Mouse (Mus musculus): Measurements from ENCODE around the gene Zfp280d. TPM values are rescaled to one million over a fixed set of nuclear protein-coding genes. Genes with fewer than 3 reads are reported as not detected.

Zfp280d gene
- polyA plus RNA-seq, 1 experiment from 2014 or later: 20.7 TPM

DNA sequence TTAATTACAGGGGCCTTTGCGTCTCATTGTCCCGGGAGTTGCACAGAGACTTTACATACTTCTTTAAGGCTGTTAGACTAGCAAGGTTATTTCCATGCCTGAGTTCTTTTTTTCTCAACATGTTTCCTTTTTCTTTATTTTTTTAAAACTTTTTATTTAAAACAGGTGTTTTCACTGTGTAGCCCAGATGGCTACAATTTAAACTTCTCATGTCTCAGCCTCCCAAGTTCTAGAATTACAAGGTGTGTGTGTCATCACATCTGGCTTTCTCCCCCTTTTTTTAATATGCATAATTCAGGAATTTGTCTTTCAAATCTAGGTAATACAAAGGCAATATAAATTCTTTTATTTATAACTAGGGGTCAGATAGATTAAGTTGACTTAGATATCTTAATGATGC is 58.6 kb downstream of the Zfp280d start:
- Histone ChIP-seq H3K4me3 (ENCODE audit: low read length) (no peak overlapping the region), H3K4me1 (ENCODE audit: control insufficient read depth, insufficient read depth, low read length) (no peaks in the 10 kb centered on the region), H3K4me2 (ENCODE audit: low read depth, low read length) (no peak overlapping the region), H3K9ac (ENCODE audit: low read depth, low read length) (no peak overlapping the region), H3K27me3 (replicated peaks; ENCODE audit: control insufficient read depth, insufficient read depth, low read length) (no peaks in the 10 kb centered on the region), H3K27ac (ENCODE audit: low read length) (no peak overlapping the region), H3K9me3 (ENCODE audit: control insufficient read depth, low read length) (no peaks in the 10 kb centered on the region), H3K36me3 (ENCODE audit: control insufficient read depth, insufficient read depth, low read length) (no peaks in the 10 kb centered on the region)
- WGBS: 94% methylated on average over 2 of the region's 2 CpGs
- no peak for ATAC-seq

DNA sequence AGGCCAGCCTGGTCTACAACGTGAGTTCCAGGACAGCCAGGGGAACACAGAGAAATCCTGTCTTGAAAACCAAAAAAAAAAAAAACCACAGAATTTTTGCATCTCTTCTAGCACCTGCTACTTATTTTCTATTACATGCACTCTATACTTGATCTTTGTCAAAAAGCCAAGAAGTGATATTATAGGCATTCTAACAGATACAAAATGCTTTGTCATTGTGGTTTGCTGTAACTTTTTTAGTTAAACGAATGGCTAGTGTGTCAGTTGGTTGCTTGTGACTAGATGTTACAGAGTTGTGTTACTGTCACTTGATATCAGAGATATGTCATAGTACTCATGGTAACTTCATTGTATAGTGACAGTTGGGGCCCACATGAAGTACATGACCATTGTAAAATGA is 61.4 kb downstream of the Zfp280d start:
- H3K9ac ChIP-seq (ENCODE audit: low read depth, low read length): no peak overlapping the region
- H3K36me3 ChIP-seq (ENCODE audit: control insufficient read depth, insufficient read depth, low read length): peaks cover 4% of the 10 kb centered on the region; the same call in 1 of the 2 replicates
- no peaks in the 10 kb centered on the region for H3K27me3 ChIP-seq (replicated peaks; ENCODE audit: control insufficient read depth, insufficient read depth, low read length)
- H3K9me3 ChIP-seq (ENCODE audit: control insufficient read depth, low read length): no peaks in the 10 kb centered on the region
- H3K4me3 ChIP-seq (ENCODE audit: low read length): no peak overlapping the region
- no peak overlapping the region for H3K27ac ChIP-seq (ENCODE audit: low read length)
- no peak for ATAC-seq
- 90% methylated on average over 2 of the region's 2 CpGs for WGBS
- H3K4me2 ChIP-seq (ENCODE audit: low read depth, low read length): no peak overlapping the region
- no peaks in the 10 kb centered on the region for H3K4me1 ChIP-seq (ENCODE audit: control insufficient read depth, insufficient read depth, low read length)

DNA sequence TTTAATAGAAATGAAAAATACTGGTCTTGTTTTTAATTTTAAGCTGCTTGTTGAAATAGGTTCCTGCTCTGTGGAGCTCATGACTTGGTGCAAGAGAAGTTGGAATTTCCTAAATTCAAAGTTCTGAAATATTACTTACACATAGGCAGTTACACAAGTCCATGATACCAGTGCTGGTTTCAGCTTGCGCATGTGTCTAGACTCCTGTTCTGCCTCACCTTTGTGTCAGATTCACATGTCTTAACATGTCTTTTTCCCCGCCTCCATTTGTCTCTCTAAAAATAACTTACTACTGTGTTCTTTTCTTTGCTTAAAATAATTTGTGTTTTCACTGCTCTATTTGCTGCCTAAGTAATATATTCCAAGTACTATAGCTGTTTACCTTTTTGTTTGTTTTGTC is 64.5 kb downstream of the Zfp280d start:
- Histone ChIP-seq H3K4me3 (ENCODE audit: low read length) (no peak overlapping the region), H3K9ac (ENCODE audit: low read depth, low read length) (no peak overlapping the region), H3K4me1 (ENCODE audit: control insufficient read depth, insufficient read depth, low read length) (no peaks in the 10 kb centered on the region), H3K36me3 (ENCODE audit: control insufficient read depth, insufficient read depth, low read length) (peaks cover 4% of the 10 kb centered on the region; the same call in 1 of the 2 replicates), H3K9me3 (ENCODE audit: control insufficient read depth, low read length) (no peaks in the 10 kb centered on the region), H3K27ac (ENCODE audit: low read length) (no peak overlapping the region), H3K27me3 (replicated peaks; ENCODE audit: control insufficient read depth, insufficient read depth, low read length) (no peaks in the 10 kb centered on the region), H3K4me2 (ENCODE audit: low read depth, low read length) (no peak overlapping the region)
- 96% methylated on average over 2 of the region's 2 CpGs for WGBS
- no peak for ATAC-seq

DNA sequence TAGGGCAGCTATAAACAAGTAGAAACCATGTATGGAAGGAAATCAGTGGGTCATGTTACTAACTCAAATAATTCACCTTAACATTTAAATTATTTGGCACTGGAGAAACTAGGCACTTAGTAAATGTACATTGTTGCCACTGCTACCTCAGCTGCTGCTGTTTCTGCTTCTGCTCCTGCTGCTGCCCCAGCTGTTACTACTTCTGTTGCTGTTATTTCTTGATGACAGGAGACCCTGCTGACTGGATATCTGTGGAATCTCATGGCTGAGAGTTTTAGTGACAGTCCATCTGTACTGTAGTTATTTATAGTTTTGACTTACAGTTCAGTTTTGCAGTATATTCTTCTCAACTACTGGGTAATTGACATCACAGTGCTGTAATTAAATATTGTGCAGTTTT is 69.2 kb downstream of the Zfp280d start:
- Histone ChIP-seq H3K27ac (ENCODE audit: low read length) (no peak overlapping the region), H3K4me3 (ENCODE audit: low read length) (no peak overlapping the region), H3K4me2 (ENCODE audit: low read depth, low read length) (no peak overlapping the region), H3K9ac (ENCODE audit: low read depth, low read length) (no peak overlapping the region), H3K27me3 (replicated peaks; ENCODE audit: control insufficient read depth, insufficient read depth, low read length) (no peaks in the 10 kb centered on the region), H3K9me3 (ENCODE audit: control insufficient read depth, low read length) (no peaks in the 10 kb centered on the region), H3K36me3 (ENCODE audit: control insufficient read depth, insufficient read depth, low read length) (peaks cover 4% of the 10 kb centered on the region; the same call in 1 of the 2 replicates), H3K4me1 (ENCODE audit: control insufficient read depth, insufficient read depth, low read length) (no peaks in the 10 kb centered on the region)
- ATAC-seq: no peak

DNA sequence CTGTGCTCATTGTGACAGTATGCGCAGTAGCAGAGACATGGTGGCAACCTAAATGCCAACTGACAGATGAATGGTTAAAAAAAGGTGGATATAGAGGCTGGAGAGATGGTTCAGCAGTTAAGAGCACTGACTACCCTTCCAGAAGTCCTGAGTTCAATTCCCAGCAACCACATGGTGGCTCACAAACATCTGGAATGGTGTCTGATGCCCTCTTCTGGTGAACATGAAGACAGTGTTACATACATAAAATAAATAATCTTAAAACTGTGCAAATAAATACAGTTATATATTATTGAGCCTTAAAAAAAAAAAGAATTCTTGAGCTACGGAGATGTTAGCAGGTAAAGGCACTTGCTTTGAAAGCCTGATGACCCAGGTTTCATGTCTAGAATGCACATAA is 97.7 kb downstream of the Zfp280d start:
- no peak overlapping the region for H3K4me3 ChIP-seq (ENCODE audit: low read length)
- ATAC-seq: no peak
- H3K9ac ChIP-seq (ENCODE audit: low read depth, low read length): no peak overlapping the region
- no peaks in the 10 kb centered on the region for H3K4me1 ChIP-seq (ENCODE audit: control insufficient read depth, insufficient read depth, low read length)
- 90% methylated on average over 2 of the region's 2 CpGs for WGBS
- H3K4me2 ChIP-seq (ENCODE audit: low read depth, low read length): no peak overlapping the region
- no peaks in the 10 kb centered on the region for H3K9me3 ChIP-seq (ENCODE audit: control insufficient read depth, low read length)
- no peaks in the 10 kb centered on the region for H3K36me3 ChIP-seq (ENCODE audit: control insufficient read depth, insufficient read depth, low read length)
- no peak overlapping the region for H3K27ac ChIP-seq (ENCODE audit: low read length)
- no peaks in the 10 kb centered on the region for H3K27me3 ChIP-seq (replicated peaks; ENCODE audit: control insufficient read depth, insufficient read depth, low read length)

DNA sequence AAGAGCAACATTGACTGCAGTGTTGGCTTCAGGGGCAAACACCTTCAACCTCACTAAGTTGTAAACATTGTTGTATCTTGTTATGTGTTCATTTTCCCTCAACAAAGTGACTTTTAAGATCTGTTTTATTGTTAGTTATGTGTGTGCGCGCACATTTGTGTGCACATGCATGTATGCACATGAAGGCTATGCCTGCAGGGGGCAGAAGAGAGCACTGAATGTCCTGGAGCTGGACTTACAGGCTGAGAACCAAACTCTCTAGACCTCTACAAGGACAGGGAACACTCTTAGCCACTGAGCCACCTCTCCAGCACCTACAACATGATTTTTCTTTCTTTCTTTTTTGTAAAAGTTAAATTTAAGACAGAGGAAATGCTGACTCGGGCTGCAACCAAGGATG is 99.4 kb downstream of the Zfp280d start:
- Histone ChIP-seq H3K27me3 (replicated peaks; ENCODE audit: control insufficient read depth, insufficient read depth, low read length) (no peaks in the 10 kb centered on the region), H3K27ac (ENCODE audit: low read length) (no peak overlapping the region), H3K36me3 (ENCODE audit: control insufficient read depth, insufficient read depth, low read length) (no peaks in the 10 kb centered on the region), H3K9me3 (ENCODE audit: control insufficient read depth, low read length) (no peaks in the 10 kb centered on the region), H3K4me3 (ENCODE audit: low read length) (no peak overlapping the region), H3K9ac (ENCODE audit: low read depth, low read length) (no peak overlapping the region), H3K4me2 (ENCODE audit: low read depth, low read length) (no peak overlapping the region), H3K4me1 (ENCODE audit: control insufficient read depth, insufficient read depth, low read length) (no peaks in the 10 kb centered on the region)
- WGBS: 89% methylated on average over 3 of the region's 3 CpGs
- ATAC-seq: no peak

DNA sequence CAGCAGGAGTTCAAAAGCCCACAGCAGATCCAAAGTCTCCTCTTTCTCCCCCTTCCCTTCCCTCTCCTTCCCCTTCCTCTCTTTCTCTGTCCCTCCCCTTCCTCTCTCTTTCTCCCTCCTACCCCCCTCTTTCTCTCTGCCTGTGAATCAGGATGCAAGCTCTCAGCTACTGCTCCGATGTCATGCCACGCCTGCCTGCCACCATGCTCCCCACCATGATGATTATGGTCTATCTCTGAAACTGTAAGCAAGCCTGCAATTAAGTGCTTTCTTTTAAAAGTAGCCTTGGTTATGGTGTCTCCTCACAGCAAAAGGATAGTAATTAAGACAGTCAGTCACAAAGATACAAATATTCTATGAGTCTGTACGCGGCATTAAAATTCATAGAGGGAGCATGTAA is 100.3 kb downstream of the Zfp280d start:
- no peaks in the 10 kb centered on the region for H3K36me3 ChIP-seq (ENCODE audit: control insufficient read depth, insufficient read depth, low read length)
- H3K27ac ChIP-seq (ENCODE audit: low read length): no peak overlapping the region
- 66% methylated on average over 4 of the region's 4 CpGs for WGBS
- H3K4me2 ChIP-seq (ENCODE audit: low read depth, low read length): no peak overlapping the region
- no peaks in the 10 kb centered on the region for H3K27me3 ChIP-seq (replicated peaks; ENCODE audit: control insufficient read depth, insufficient read depth, low read length)
- H3K9ac ChIP-seq (ENCODE audit: low read depth, low read length): no peak overlapping the region
- H3K4me1 ChIP-seq (ENCODE audit: control insufficient read depth, insufficient read depth, low read length): no peaks in the 10 kb centered on the region
- ATAC-seq: no peak
- H3K4me3 ChIP-seq (ENCODE audit: low read length): no peak overlapping the region
- no peaks in the 10 kb centered on the region for H3K9me3 ChIP-seq (ENCODE audit: control insufficient read depth, low read length)

DNA sequence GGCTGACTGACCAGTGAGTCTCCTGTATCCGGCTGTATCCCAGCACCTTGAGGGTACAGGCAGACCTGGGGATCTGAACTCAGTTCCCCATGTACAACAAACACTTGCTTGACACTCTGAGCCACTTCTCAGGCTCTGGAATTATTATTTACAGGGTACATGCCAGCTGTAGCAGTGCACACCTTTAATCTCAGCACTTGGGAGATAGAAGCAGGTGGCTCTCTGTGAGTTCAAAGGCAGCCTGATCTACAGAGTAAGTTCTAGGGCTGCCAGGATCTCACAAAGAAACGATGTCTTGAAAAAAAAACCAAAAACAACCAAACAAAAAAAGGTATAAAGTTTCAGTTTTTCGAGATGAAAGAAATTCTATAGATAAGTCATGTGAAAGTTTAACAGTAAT is 101.0 kb downstream of the Zfp280d start:
- Histone ChIP-seq H3K4me2 (ENCODE audit: low read depth, low read length) (no peak overlapping the region), H3K27me3 (replicated peaks; ENCODE audit: control insufficient read depth, insufficient read depth, low read length) (no peaks in the 10 kb centered on the region), H3K9me3 (ENCODE audit: control insufficient read depth, low read length) (no peaks in the 10 kb centered on the region), H3K27ac (ENCODE audit: low read length) (no peak overlapping the region), H3K4me3 (ENCODE audit: low read length) (no peak overlapping the region), H3K9ac (ENCODE audit: low read depth, low read length) (no peak overlapping the region), H3K4me1 (ENCODE audit: control insufficient read depth, insufficient read depth, low read length) (no peaks in the 10 kb centered on the region), H3K36me3 (ENCODE audit: control insufficient read depth, insufficient read depth, low read length) (no peaks in the 10 kb centered on the region)
- no peak for ATAC-seq
- WGBS: 78% methylated on average over 3 of the region's 3 CpGs

DNA sequence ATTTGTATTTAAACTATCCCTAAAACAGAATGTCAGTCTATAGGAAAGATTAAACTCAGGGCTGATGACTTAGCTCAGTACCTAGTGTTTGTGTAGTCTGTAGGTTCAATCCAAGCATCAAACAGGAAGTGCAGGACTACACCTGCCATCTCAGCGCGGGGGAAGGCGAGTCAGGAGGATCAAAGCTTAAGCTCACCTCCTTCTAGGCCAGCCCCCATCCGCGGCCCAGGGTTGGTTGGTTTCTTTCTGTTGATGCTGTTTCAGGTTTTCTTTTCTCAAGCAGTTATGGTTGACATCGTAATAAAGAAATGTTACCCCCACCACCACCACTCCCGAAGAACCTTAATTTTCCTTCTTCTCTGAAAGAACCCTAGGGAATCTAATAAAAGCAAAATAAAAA is 111.1 kb downstream of the Zfp280d start:
- no peak overlapping the region for H3K27ac ChIP-seq (ENCODE audit: low read length)
- WGBS: 85% methylated on average over 7 of the region's 7 CpGs

DNA sequence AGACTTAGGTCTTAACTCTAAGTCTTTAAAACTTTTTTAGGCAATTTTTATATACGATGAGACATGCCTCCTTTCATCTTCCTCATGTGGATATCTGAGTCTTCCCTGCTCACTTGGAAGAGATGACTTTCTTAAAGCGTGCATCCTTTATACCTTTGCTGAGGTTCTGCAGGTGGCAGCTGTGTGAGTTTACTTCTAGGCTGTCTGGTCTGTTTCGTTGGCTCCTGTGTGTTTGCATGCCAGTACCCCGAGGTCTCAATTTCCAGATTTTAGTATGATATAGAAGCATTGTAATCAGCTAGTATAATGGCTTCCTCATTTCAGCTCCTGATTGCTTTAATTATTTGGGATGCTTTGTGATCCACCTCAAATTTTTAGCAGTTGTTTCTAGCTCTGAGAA is 114.3 kb downstream of the Zfp280d start:
- H3K27ac ChIP-seq (ENCODE audit: low read length): no peak overlapping the region
- no peaks in the 10 kb centered on the region for H3K36me3 ChIP-seq (ENCODE audit: control insufficient read depth, insufficient read depth, low read length)
- H3K27me3 ChIP-seq (replicated peaks; ENCODE audit: control insufficient read depth, insufficient read depth, low read length): no peaks in the 10 kb centered on the region
- no peak overlapping the region for H3K4me2 ChIP-seq (ENCODE audit: low read depth, low read length)
- WGBS: 80% methylated on average over 4 of the region's 4 CpGs
- H3K4me3 ChIP-seq (ENCODE audit: low read length): no peak overlapping the region
- no peak overlapping the region for H3K9ac ChIP-seq (ENCODE audit: low read depth, low read length)
- ATAC-seq: no peak
- H3K4me1 ChIP-seq (ENCODE audit: control insufficient read depth, insufficient read depth, low read length): no peaks in the 10 kb centered on the region
- H3K9me3 ChIP-seq (ENCODE audit: control insufficient read depth, low read length): no peaks in the 10 kb centered on the region

More for the DNA sequence above, 111.1 kb downstream of the Zfp280d start:
- no peaks in the 10 kb centered on the region for H3K4me1 ChIP-seq (ENCODE audit: control insufficient read depth, insufficient read depth, low read length)
- H3K4me3 ChIP-seq (ENCODE audit: low read length): no peak overlapping the region
- no peak overlapping the region for H3K4me2 ChIP-seq (ENCODE audit: low read depth, low read length)
- H3K36me3 ChIP-seq (ENCODE audit: control insufficient read depth, insufficient read depth, low read length): no peaks in the 10 kb centered on the region
- ATAC-seq: no peak
- H3K9me3 ChIP-seq (ENCODE audit: control insufficient read depth, low read length): no peaks in the 10 kb centered on the region
- H3K27me3 ChIP-seq (replicated peaks; ENCODE audit: control insufficient read depth, insufficient read depth, low read length): no peaks in the 10 kb centered on the region
- H3K9ac ChIP-seq (ENCODE audit: low read depth, low read length): no peak overlapping the region
